Comparison of ENCODE assay signal across 30 mouse cellular contexts in the genomic region with DNA sequence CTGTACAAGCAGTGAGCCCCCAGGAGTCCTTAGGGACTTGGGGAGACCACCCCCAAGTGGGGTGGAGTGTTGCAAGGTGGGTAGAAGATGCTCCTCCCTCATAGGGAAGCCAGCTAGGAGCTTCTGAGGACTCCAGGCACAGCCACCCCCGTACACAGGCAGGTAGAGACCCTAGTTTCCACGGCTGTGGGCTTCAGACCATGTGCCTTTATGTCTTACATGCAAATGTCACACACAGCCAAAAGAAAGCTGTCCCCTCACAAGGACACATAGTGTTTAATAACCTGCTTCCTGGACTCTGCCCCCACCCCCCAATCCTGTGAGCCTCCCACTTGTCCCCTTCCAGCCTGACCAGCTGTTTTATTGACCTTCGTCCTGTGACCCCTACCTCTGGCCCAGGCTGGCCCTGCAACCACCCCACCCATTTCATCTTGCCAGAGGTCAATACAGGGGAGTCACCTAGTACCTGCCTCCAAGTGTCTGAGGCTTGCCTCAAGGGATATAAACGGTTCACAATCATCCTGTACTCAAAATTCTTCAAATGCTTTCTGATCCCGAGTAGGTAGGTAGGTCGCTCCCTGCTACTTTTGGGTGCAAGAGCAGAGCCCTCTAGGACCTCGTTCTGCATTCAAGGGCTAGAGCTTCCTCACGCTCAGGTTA. TPM values are rescaled to one million over a fixed set of nuclear protein-coding genes. Genes with fewer than 3 reads are reported as not detected.
A peak's percentile ranks its signal among the peaks of the same experiment; 100 is the strongest.
DNase-seq lines count a peak whose midpoint lies in the region; ATAC-seq and TF ChIP-seq lines count a peak whose summit lies in the region.
"Had no signal": no experiment of that assay in that cellular context is flagged by ENCODE, and none has a peak within 500 bp of the region (broad histone marks: within the 10 kb centered on the region; RNA-seq: fewer than 3 reads in every experiment).

No protein-coding gene starts in this region.

- peaks cover 4% of the 10 kb centered on the region; the same call in 1 of the 2 replicates for H3K4me1 ChIP-seq in forebrain, embryonic 14.5 days (ENCODE audit: control insufficient read depth, insufficient read depth, low read length)
- peaks cover 13% of the 10 kb centered on the region for H3K4me1 ChIP-seq in forebrain, embryonic 15.5 days
- peaks cover 48% of the 10 kb centered on the region for H3K4me1 ChIP-seq in midbrain, embryonic 10.5 days
- H3K4me1 ChIP-seq in midbrain, embryonic 16.5 days (ENCODE audit: control insufficient read depth, insufficient read depth, low read length), result 0 out of 2 replicates have a peak, but pooled peaks cover 3% of the 10 kb centered on the region
- H3K4me1 ChIP-seq in E14TG2a.4 (replicated peaks; ENCODE audit: low read depth, low read length), result peaks cover 34% of the 10 kb centered on the region

- no peak for DNase-seq in forebrain, embryonic 14.5 days (ENCODE audit: low spot score)
- no peak for DNase-seq in midbrain, embryonic 10.5 days (ENCODE audit: low spot score)
- DNase-seq in ZHBTc4 (ENCODE audit: low read depth, low spot score), result peak; percentile 63
- no peak for DNase-seq in thymus, postnatal 10 days (ENCODE audit: low spot score in 2 of 2)
- DNase-seq: adrenal gland, adult 8-10 months; cerebellum, adult 8-10 months; cerebellum, postnatal 25 days; gastrocnemius, postnatal 25 days; heart, adult 11 months; kidney, adult 2 months; kidney, postnatal 36 days; right cerebral cortex, postnatal 14 days had no signal

- no peak for ATAC-seq in forebrain, embryonic 14.5 days
- ATAC-seq in forebrain, embryonic 15.5 days (replicated peaks), result no peak
- no peak for ATAC-seq in midbrain, embryonic 16.5 days
- ATAC-seq: CD4-positive, CD25-positive, alpha-beta regulatory T cell, adult 4 months; intestine, embryonic 15.5 days had no signal

- H3K27ac ChIP-seq in forebrain, embryonic 14.5 days (ENCODE audit: low read depth, low read length), result 0 out of 2 replicates have a peak overlapping the region, but pooled peaks have one; percentile 14
- H3K27ac ChIP-seq in forebrain, embryonic 15.5 days (replicated peaks), result no peak overlapping the region
- peak overlapping the region; percentile 87 for H3K27ac ChIP-seq in midbrain, embryonic 10.5 days (replicated peaks)
- H3K27ac ChIP-seq in midbrain, embryonic 16.5 days (ENCODE audit: low read length), result no peak overlapping the region
- H3K27ac ChIP-seq: embryonic facial prominence, embryonic 12.5 days; heart, embryonic 15.5 days; hindbrain, postnatal 0 days; intestine, embryonic 15.5 days; layer of hippocampus, adult 2 months; left cerebral cortex, adult 2 months; limb, embryonic 12.5 days; liver, embryonic 15.5 days had no signal

- no peak for TF ChIP-seq CTCF in E14TG2a.4 (conservative IDR thresholded peaks at IDR 0.05; ENCODE audit: low read length)

- no peaks in the 10 kb centered on the region for H3K9me3 ChIP-seq in forebrain, embryonic 14.5 days (replicated peaks; ENCODE audit: control insufficient read depth, low read length)
- no peaks in the 10 kb centered on the region; the same call in 1 of the 2 replicates for H3K9me3 ChIP-seq in forebrain, embryonic 15.5 days
- H3K9me3 ChIP-seq in midbrain, embryonic 10.5 days (replicated peaks), result peaks cover 15% of the 10 kb centered on the region
- no peaks in the 10 kb centered on the region; the same call in 1 of the 2 replicates for H3K9me3 ChIP-seq in midbrain, embryonic 16.5 days (replicated peaks; ENCODE audit: control insufficient read depth, low read length, poor library complexity, severe bottlenecking)
- H3K9me3 ChIP-seq in E14TG2a.4 (ENCODE audit: low read length), result peaks cover 4% of the 10 kb centered on the region
- H3K9me3 ChIP-seq: embryonic facial prominence, embryonic 12.5 days; heart, embryonic 10.5 days; heart, embryonic 15.5 days; intestine, embryonic 15.5 days; liver, embryonic 15.5 days had no signal

- no peak overlapping the region for H3K4me3 ChIP-seq in forebrain, embryonic 14.5 days (ENCODE audit: low read depth, low read length)
- no peak overlapping the region for H3K4me3 ChIP-seq in forebrain, embryonic 15.5 days
- H3K4me3 ChIP-seq in midbrain, embryonic 10.5 days, result peak overlapping the region; percentile 60
- H3K4me3 ChIP-seq in midbrain, embryonic 16.5 days (ENCODE audit: low read depth, low read length), result no peak overlapping the region
- peak overlapping the region; percentile 77; the same call in 1 of the 2 replicates for H3K4me3 ChIP-seq in E14TG2a.4 (replicated peaks; ENCODE audit: low read length)
- H3K4me3 ChIP-seq: left cerebral cortex, adult 2 months had no signal

- no peak overlapping the region for H3K9ac ChIP-seq in forebrain, embryonic 14.5 days (ENCODE audit: low read length)
- no peak overlapping the region for H3K9ac ChIP-seq in forebrain, embryonic 15.5 days (replicated peaks)
- H3K9ac ChIP-seq in midbrain, embryonic 16.5 days (ENCODE audit: low read depth, low read length), result no peak overlapping the region
- H3K9ac ChIP-seq: intestine, embryonic 15.5 days; liver, embryonic 15.5 days had no signal

- 62% methylated on average over 8 of the region's 8 CpGs for WGBS in forebrain, embryonic 14.5 days
- WGBS in forebrain, embryonic 15.5 days, result 57% methylated on average over 8 of the region's 8 CpGs
- WGBS in midbrain, embryonic 10.5 days, result 49% methylated on average over 8 of the region's 8 CpGs
- WGBS in midbrain, embryonic 16.5 days, result 48% methylated on average over 8 of the region's 8 CpGs

- peaks cover 14% of the 10 kb centered on the region for H3K27me3 ChIP-seq in forebrain, embryonic 14.5 days (replicated peaks; ENCODE audit: control insufficient read depth, insufficient read depth, low read length)
- peaks cover 19% of the 10 kb centered on the region for H3K27me3 ChIP-seq in forebrain, embryonic 15.5 days
- peaks cover 93% of the 10 kb centered on the region for H3K27me3 ChIP-seq in midbrain, embryonic 10.5 days (ENCODE audit: low read depth, poor library complexity, severe bottlenecking)
- H3K27me3 ChIP-seq in midbrain, embryonic 16.5 days (ENCODE audit: control insufficient read depth, insufficient read depth, low read depth, low read length), result peaks cover 11% of the 10 kb centered on the region
- peaks cover 74% of the 10 kb centered on the region for H3K27me3 ChIP-seq in E14TG2a.4 (ENCODE audit: insufficient read depth, low read length)

- H3K4me2 ChIP-seq in forebrain, embryonic 14.5 days (ENCODE audit: low read length), result no peak overlapping the region
- no peak overlapping the region for H3K4me2 ChIP-seq in forebrain, embryonic 15.5 days (replicated peaks)
- no peak overlapping the region for H3K4me2 ChIP-seq in midbrain, embryonic 16.5 days (ENCODE audit: low read length)

- H3K36me3 ChIP-seq in forebrain, embryonic 14.5 days (ENCODE audit: control insufficient read depth, insufficient read depth, low read length), result no peaks in the 10 kb centered on the region
- no peaks in the 10 kb centered on the region for H3K36me3 ChIP-seq in forebrain, embryonic 15.5 days
- H3K36me3 ChIP-seq in midbrain, embryonic 10.5 days, result peaks cover 16% of the 10 kb centered on the region
- H3K36me3 ChIP-seq in midbrain, embryonic 16.5 days (ENCODE audit: control insufficient read depth, insufficient read depth, low read length), result no peaks in the 10 kb centered on the region
- no peaks in the 10 kb centered on the region for H3K36me3 ChIP-seq in E14TG2a.4 (ENCODE audit: insufficient read depth, low read length)
- H3K36me3 ChIP-seq: embryonic facial prominence, embryonic 12.5 days; heart, embryonic 10.5 days; heart, embryonic 15.5 days; intestine, embryonic 15.5 days; limb, embryonic 12.5 days; liver, embryonic 15.5 days had no signal

RNA-seq across cellular contexts. Expression of a gene that starts 25.3 kb away (rescaled TPM):
- polyA plus RNA-seq in forebrain, embryonic 14.5 days (2014; fragmentation: Nextera tagmentation; extraction: Ambion mirVana), result 0.61 and 1.1 TPM in 2 replicates
- polyA plus RNA-seq in forebrain, embryonic 15.5 days (2015; fragmentation: Nextera tagmentation; extraction: Ambion mirVana), result 1.2 and 2.2 TPM in 2 replicates
- polyA plus RNA-seq in midbrain, embryonic 10.5 days (2016; fragmentation: Nextera tagmentation; extraction: Ambion mirVana), result 5.3 and 8.7 TPM in 2 replicates
- polyA plus RNA-seq in midbrain, embryonic 16.5 days (2015; fragmentation: Nextera tagmentation; extraction: Ambion mirVana), result 0.21 and 0.26 TPM in 2 replicates
- polyA plus RNA-seq: CD4-positive, CD25-positive, alpha-beta regulatory T cell, adult 4 months; heart, embryonic 15.5 days; intestine, embryonic 15.5 days; kidney, adult 2 months; kidney, embryonic 16.5 days; liver, adult 2 months; liver, embryonic 15.5 days; lung, embryonic 14.5 days; small intestine, adult 2 months; stomach, embryonic 14.5 days had no signal

RNA-seq across cellular contexts. Expression of a gene that starts 37.2 kb away (rescaled TPM):
- polyA plus RNA-seq in forebrain, embryonic 14.5 days (2014; fragmentation: Nextera tagmentation; extraction: Ambion mirVana), result 666 and 687 TPM in 2 replicates
- polyA plus RNA-seq in forebrain, embryonic 15.5 days (2015; fragmentation: Nextera tagmentation; extraction: Ambion mirVana), result 614 and 626 TPM in 2 replicates
- polyA plus RNA-seq in midbrain, embryonic 10.5 days (2016; fragmentation: Nextera tagmentation; extraction: Ambion mirVana), result 633 and 659 TPM in 2 replicates
- 644 and 651 TPM in 2 replicates for polyA plus RNA-seq in midbrain, embryonic 16.5 days (2015; fragmentation: Nextera tagmentation; extraction: Ambion mirVana)

RNA-seq across cellular contexts. Expression of a gene that starts 41.4 kb away (rescaled TPM):
- polyA plus RNA-seq in forebrain, embryonic 14.5 days (2014; fragmentation: Nextera tagmentation; extraction: Ambion mirVana), result 1.4 and 1.6 TPM in 2 replicates
- polyA plus RNA-seq in forebrain, embryonic 15.5 days (2015; fragmentation: Nextera tagmentation; extraction: Ambion mirVana), result 1.9 and 2.9 TPM in 2 replicates
- 7.8 and 9.7 TPM in 2 replicates for polyA plus RNA-seq in midbrain, embryonic 10.5 days (2016; fragmentation: Nextera tagmentation; extraction: Ambion mirVana)
- 3.0 and 3.6 TPM in 2 replicates for polyA plus RNA-seq in midbrain, embryonic 16.5 days (2015; fragmentation: Nextera tagmentation; extraction: Ambion mirVana)
- polyA plus RNA-seq: CD4-positive, CD25-positive, alpha-beta regulatory T cell, adult 4 months had no signal

RNA-seq across cellular contexts. Expression of a gene that starts 57.2 kb away (rescaled TPM):
- polyA plus RNA-seq in forebrain, embryonic 14.5 days (2014; fragmentation: Nextera tagmentation; extraction: Ambion mirVana), result 27.7 and 30.5 TPM in 2 replicates
- polyA plus RNA-seq in forebrain, embryonic 15.5 days (2015; fragmentation: Nextera tagmentation; extraction: Ambion mirVana), result 27.8 and 31.5 TPM in 2 replicates
- polyA plus RNA-seq in midbrain, embryonic 10.5 days (2016; fragmentation: Nextera tagmentation; extraction: Ambion mirVana), result 46.8 and 52.2 TPM in 2 replicates
- 25.0 and 25.2 TPM in 2 replicates for polyA plus RNA-seq in midbrain, embryonic 16.5 days (2015; fragmentation: Nextera tagmentation; extraction: Ambion mirVana)

Comparison
In these comparisons a context has a peak if more than half of its experiments do, and no peak if none do; other contexts are left out.
1. H3K27ac ChIP-seq: peak in forebrain, embryonic 14.5 days (single experiment) and midbrain, embryonic 10.5 days (single experiment); none in forebrain, embryonic 15.5 days (single experiment) and midbrain, embryonic 16.5 days (single experiment).
2. H3K4me3 ChIP-seq: peak in midbrain, embryonic 10.5 days (single experiment) and E14TG2a.4 (single experiment); none in forebrain, embryonic 14.5 days (single experiment), forebrain, embryonic 15.5 days (single experiment) and midbrain, embryonic 16.5 days (single experiment).